Mouse (Mus musculus) MEL (cell line): ENCODE results near the gene Wnt7b. TPM values are rescaled to one million over a fixed set of nuclear protein-coding genes. Genes with fewer than 3 reads are reported as not detected.

ENCODE experiments used
- DNase-seq: peaks from one replicate; pipeline ENCODE4 v3.0.0; 2011; ENCODE audit warnings: low read depth, low spot score
- H3K27ac ChIP-seq: 2 replicates; pipeline ENCODE4 v1.5.1; 2012; ENCODE audit warnings: low read depth, mild to moderate bottlenecking, control low read depth, low read length, moderate library complexity; ENCODE audit not compliant: control insufficient read depth
- H3K27me3 ChIP-seq, 2 experiments: fragments of 150-350 bp in 1 of 2; sonication (generic) in 1 of 2; 2 replicates each; pipeline ENCODE4 v1.6.1; 2012; ENCODE audit warnings: low read length in 2 of 2, mild to moderate bottlenecking in 2 of 2, improper control_type of control experiment in 1 of 2, moderate library complexity in 1 of 2; ENCODE audit not compliant: insufficient read depth in 2 of 2, control insufficient read depth in 1 of 2
- H3K36me3 ChIP-seq, 2 experiments: 2 replicates each; pipeline ENCODE4 v1.6.1; 2012 to 2014; ENCODE audit warnings: low read length in 2 of 2, improper control_type of control experiment in 1 of 2, inconsistent platforms in 1 of 2, mild to moderate bottlenecking in 1 of 2; ENCODE audit not compliant: insufficient read depth in 2 of 2, control insufficient read depth in 1 of 2
- H3K4me1 ChIP-seq, 2 experiments: fragments of 150-350 bp in 1 of 2; sonication (generic) in 1 of 2; 2 replicates each; pipeline ENCODE4 v1.6.1; 2012; ENCODE audit warnings: low read length in 2 of 2, improper control_type of control experiment in 1 of 2, mild to moderate bottlenecking in 1 of 2; ENCODE audit not compliant: insufficient read depth in 2 of 2, control insufficient read depth in 1 of 2
- H3K4me3 ChIP-seq, 2 experiments: fragments of 150-350 bp in 1 of 2; sonication (generic) in 1 of 2; 2 replicates each; pipeline ENCODE4 v1.5.1; 2012; ENCODE audit warnings: low read depth in 2 of 2, low read length in 2 of 2, mild to moderate bottlenecking in 2 of 2, moderate library complexity in 2 of 2, control low read depth in 1 of 2, improper control_type of control experiment in 1 of 2; ENCODE audit not compliant: control insufficient read depth in 1 of 2, insufficient read depth in 1 of 2
- H3K79me2 ChIP-seq: 2 replicates; pipeline ENCODE4 v1.6.1; 2012; ENCODE audit warnings: mild to moderate bottlenecking, low read length, moderate library complexity; ENCODE audit not compliant: control insufficient read depth, poor library complexity, insufficient read depth
- H3K9ac ChIP-seq: 2 replicates; pipeline ENCODE4 v1.6.1; 2012; ENCODE audit warnings: low read depth, mild to moderate bottlenecking, control low read depth, low read length, moderate library complexity; ENCODE audit not compliant: control insufficient read depth, poor library complexity, severe bottlenecking
- H3K9me3 ChIP-seq: fragments of 150-350 bp; sonication (generic); replicated peaks from 2 replicates; pipeline ENCODE4 v1.6.1; 2012; ENCODE audit warnings: mild to moderate bottlenecking, low read length, improper control_type of control experiment, moderate library complexity; ENCODE audit not compliant: insufficient read depth
- BHLHE40 ChIP-seq: IDR thresholded peaks from 2 replicates; pipeline ENCODE4 v1.6.1; 2012; ENCODE audit warnings: low read depth, mild to moderate bottlenecking, inconsistent platforms, low read length, improper control_type of control experiment, borderline replicate concordance
- CHD1 ChIP-seq: IDR thresholded peaks from 2 replicates; pipeline ENCODE4 v1.6.1; 2012; ENCODE audit warnings: low read depth, mild to moderate bottlenecking, inconsistent platforms, low read length, improper control_type of control experiment
- CTCF ChIP-seq, 3 experiments: IDR thresholded peaks in 2 of 3; conservative IDR thresholded peaks in 1 of 3; 2 replicates each; pipeline ENCODE4 v1.5.1; 2011 to 2012; ENCODE audit warnings: low read length in 3 of 3, low read depth in 2 of 3, mild to moderate bottlenecking in 2 of 3, improper control_type of control experiment in 1 of 3, inconsistent platforms in 1 of 3, mixed read lengths in 1 of 3, moderate library complexity in 1 of 3; ENCODE audit not compliant: control insufficient read depth in 1 of 3, insufficient read depth in 1 of 3, poor library complexity in 1 of 3, severe bottlenecking in 1 of 3
- EP300 ChIP-seq, 2 experiments: IDR thresholded peaks; 2 replicates each; pipeline ENCODE4 v1.6.1; 2011; ENCODE audit warnings: improper control_type of control experiment in 2 of 2, low read length in 2 of 2, low read depth in 1 of 2, mild to moderate bottlenecking in 1 of 2
- ETS1 ChIP-seq: IDR thresholded peaks from 2 replicates; pipeline ENCODE4 v1.6.1; 2012; ENCODE audit warnings: low read depth, mild to moderate bottlenecking, inconsistent platforms, low read length, improper control_type of control experiment, moderate library complexity
- HCFC1 ChIP-seq: IDR thresholded peaks from 2 replicates; pipeline ENCODE4 v1.6.1; 2012; ENCODE audit warnings: low read depth, mild to moderate bottlenecking, inconsistent platforms, low read length, improper control_type of control experiment, moderate library complexity
- KAT2A ChIP-seq: conservative IDR thresholded peaks from 2 replicates; pipeline ENCODE4 v1.6.1; 2012; ENCODE audit warnings: low read depth, low read length, improper control_type of control experiment, inconsistent platforms
- MAFK ChIP-seq: IDR thresholded peaks from 2 replicates; pipeline ENCODE4 v1.6.1; 2011; ENCODE audit warnings: low read depth, mild to moderate bottlenecking, low read length, improper control_type of control experiment, borderline replicate concordance
- MAX ChIP-seq: IDR thresholded peaks from 2 replicates; pipeline ENCODE4 v1.6.1; 2011; ENCODE audit warnings: low read length, improper control_type of control experiment
- MAZ ChIP-seq: IDR thresholded peaks from 2 replicates; pipeline ENCODE4 v1.6.1; 2012; ENCODE audit warnings: low read depth, mild to moderate bottlenecking, inconsistent platforms, low read length, improper control_type of control experiment
- POLR2AphosphoS2 ChIP-seq: IDR thresholded peaks from 2 replicates; pipeline ENCODE4 v1.6.1; 2011; ENCODE audit warnings: low read length, improper control_type of control experiment
- SIN3A ChIP-seq: IDR thresholded peaks from 2 replicates; pipeline ENCODE4 v1.6.1; 2012; ENCODE audit warnings: low read length, improper control_type of control experiment, inconsistent platforms
- SMC3 ChIP-seq: IDR thresholded peaks from 2 replicates; pipeline ENCODE4 v1.6.1; 2011; ENCODE audit warnings: low read depth, low read length, improper control_type of control experiment
- TAL1 ChIP-seq: IDR thresholded peaks from 2 replicates; pipeline ENCODE4 v1.6.1; 2012; ENCODE audit warnings: mild to moderate bottlenecking, inconsistent platforms, low read length, moderate library complexity, mixed read lengths
- TBP ChIP-seq: IDR thresholded peaks from 2 replicates; pipeline ENCODE4 v1.8.0; 2011; ENCODE audit warnings: low read depth, low read length, improper control_type of control experiment
- UBTF ChIP-seq: IDR thresholded peaks from 2 replicates; pipeline ENCODE4 v1.6.1; 2012; ENCODE audit warnings: low read depth, mild to moderate bottlenecking, inconsistent platforms, low read length, improper control_type of control experiment, moderate library complexity, borderline replicate concordance; ENCODE audit not compliant: insufficient read depth
- ZC3H11A ChIP-seq: IDR thresholded peaks from 2 replicates; pipeline ENCODE4 v1.6.1; 2012; ENCODE audit warnings: low read depth, mild to moderate bottlenecking, inconsistent platforms, low read length, improper control_type of control experiment
- polyA plus RNA-seq, 2 experiments: library from polyadenylated mRNA; stranded (reverse) in 1 of 2; unstranded in 1 of 2; fragments of >175 nt in 1 of 2; fragments of >200 nt in 1 of 2; gene quantifications; 2 replicates each; pipeline versions ENCODE4 v1.2.1 to v1.2.4; 2012; ENCODE audit warnings: low replicate concordance in 2 of 2, low read depth in 1 of 2; ENCODE audit not compliant: insufficient read length in 2 of 2, insufficient read depth in 1 of 2, missing spikeins in 1 of 2
- total RNA-seq: library from RNA; depleted of rRNA; stranded (reverse); fragments of 300-350 nt; gene quantifications from 2 replicates; pipeline ENCODE4 v1.2.3, GENCODE M21; 2012

Gene Wnt7b
- total and polyA plus RNA-seq, 3 experiments = not detected

- TF ChIP-seq UBTF (no peak), MAFK (no peak), MAZ (no peak), ETS1 (no peak), KAT2A (no peak), CHD1 (no peak), BHLHE40 (no peak), TAL1 (no peak), CTCF (IDR thresholded peaks at IDR 0.05 in 2 of 3, conservative IDR thresholded peaks at IDR 0.05 in 1 of 3; ENCODE audit: control insufficient read depth in 1 of 3, insufficient read depth in 1 of 3, low read depth in 2 of 3, low read length in 3 of 3, poor library complexity in 1 of 3, severe bottlenecking in 1 of 3) (no peak), MAX (no peak), TBP (no peak), SMC3 (no peak), HCFC1 (no peak), EP300 (IDR thresholded peaks at IDR 0.05; ENCODE audit: low read depth in 1 of 2, low read length in 2 of 2) (no peak), ZC3H11A (no peak)
- Histone ChIP-seq H3K9ac (no peak overlapping the region), H3K79me2 (no peaks in the 10 kb centered on the region), H3K27me3 (no peaks in the 10 kb centered on the region; a peak in 1 of 4 replicates), H3K4me3 (no peak overlapping the region), H3K4me1 (no peaks in the 10 kb centered on the region), H3K36me3 (no peaks in the 10 kb centered on the region), H3K9me3 (no peaks in the 10 kb centered on the region), H3K27ac (no peak overlapping the region)
- no peak for DNase-seq
Measured at GRCm38 (mm10) chr15:85529911-85530310, 52.4 kb downstream of the Wnt7b start.

- TF ChIP-seq POLR2AphosphoS2 (no peak), SMC3 (no peak), SIN3A (no peak)
- Histone ChIP-seq H3K4me3 (no peak overlapping the region), H3K27ac (no peak overlapping the region), H3K9me3 (no peaks in the 10 kb centered on the region), H3K27me3 (no peaks in the 10 kb centered on the region; a peak in 1 of 4 replicates), H3K79me2 (no peaks in the 10 kb centered on the region), H3K4me1 (no peaks in the 10 kb centered on the region), H3K36me3 (no peaks in the 10 kb centered on the region), H3K9ac (no peak overlapping the region)
- DNase-seq = no peak
Measured at GRCm38 (mm10) chr15:85524404-85524950, 57.8 kb downstream of the Wnt7b start.
